Mouse (Mus musculus) midbrain, embryonic 15.5 days (tissue): ENCODE measurements around the gene Rbms3. TPM values are rescaled to one million over a fixed set of nuclear protein-coding genes. Genes with fewer than 3 reads are reported as not detected.

Experiments
- ATAC-seq: fragments of 200-750 bp; cut with Nextera tagmentation; replicated peaks from 2 replicates; pipeline ENCODE4 v1.8.0; 2017; ENCODE audit warnings: moderate TSS enrichment
- H3K27ac ChIP-seq: fragments of 300-500 bp; sonication (generic); 2 replicates; pipeline ENCODE4 v1.5.1; 2015; ENCODE audit warnings: mild to moderate bottlenecking, inconsistent platforms
- H3K27me3 ChIP-seq: fragments of 300-500 bp; sonication (generic); replicated peaks from 2 replicates; pipeline ENCODE4 v1.6.1; 2015; ENCODE audit warnings: inconsistent platforms
- H3K36me3 ChIP-seq: fragments of 300-500 bp; sonication (generic); replicated peaks from 2 replicates; pipeline ENCODE4 v1.6.1; 2015; ENCODE audit warnings: inconsistent platforms
- H3K4me1 ChIP-seq: fragments of 300-500 bp; sonication (generic); 2 replicates; pipeline ENCODE4 v1.6.1; 2015; ENCODE audit warnings: inconsistent platforms
- H3K4me2 ChIP-seq: fragments of 300-500 bp; sonication (generic); 2 replicates; pipeline ENCODE4 v1.6.1; 2015; ENCODE audit warnings: inconsistent platforms, mild to moderate bottlenecking, moderate library complexity
- H3K4me3 ChIP-seq: fragments of 300-500 bp; sonication (generic); 2 replicates; pipeline ENCODE4 v1.5.1; 2015; ENCODE audit warnings: mild to moderate bottlenecking, inconsistent platforms
- H3K9ac ChIP-seq: fragments of 300-500 bp; sonication (generic); 2 replicates; pipeline ENCODE4 v1.6.1; 2015; ENCODE audit warnings: mild to moderate bottlenecking, inconsistent platforms
- H3K9me3 ChIP-seq: fragments of 300-500 bp; sonication (generic); 2 replicates; pipeline ENCODE4 v1.6.1; 2016; ENCODE audit warnings: inconsistent platforms
- WGBS: fragments of 180-500 bp; shearing (Covaris S2); methylation state at CpG from one replicate; pipeline ENCODE4 v1.1.7; 2015; ENCODE audit warnings: mixed read lengths; 5-methylcytosine and 5-hydroxymethylcytosine counted together
- polyA plus RNA-seq: library from polyadenylated mRNA; unstranded; fragments of >200 nt; fragmentation: Nextera tagmentation; extraction: Ambion mirVana; gene quantifications from 2 replicates; pipeline ENCODE4 v1.2.1, GENCODE M21; 2015

Rbms3 gene
- polyA plus RNA-seq, 1 experiment from 2014 or later: 51.9 TPM

- Histone ChIP-seq H3K27ac (no peak overlapping the region), H3K4me3 (no peak overlapping the region), H3K9me3 (no peaks in the 10 kb centered on the region), H3K4me2 (no peak overlapping the region), H3K27me3 (no peaks in the 10 kb centered on the region), H3K36me3 (no peaks in the 10 kb centered on the region), H3K9ac (no peak overlapping the region), H3K4me1 (no peaks in the 10 kb centered on the region)
- 94% methylated on average over 5 of the region's 5 CpGs for WGBS
- no peak for ATAC-seq
These were observed 529.5 kb downstream of the Rbms3 start for GRCm38 (mm10) chr9:117100181-117100580.

GRCm38 (mm10) chr9:117093551-117093950 lies 536.2 kb downstream of the Rbms3 start:
- no peak for ATAC-seq
- Histone ChIP-seq H3K4me3 (no peak overlapping the region), H3K27ac (no peak overlapping the region), H3K4me2 (no peak overlapping the region), H3K9me3 (no peaks in the 10 kb centered on the region), H3K9ac (no peak overlapping the region), H3K36me3 (no peaks in the 10 kb centered on the region), H3K27me3 (no peaks in the 10 kb centered on the region), H3K4me1 (no peaks in the 10 kb centered on the region)
- WGBS: 89% methylated on average over 6 of the region's 6 CpGs

GRCm38 (mm10) chr9:117092177-117092555 lies 537.5 kb downstream of the Rbms3 start:
- 92% methylated on average over 8 of the region's 8 CpGs for WGBS
- Histone ChIP-seq H3K9me3 (no peaks in the 10 kb centered on the region), H3K9ac (no peak overlapping the region), H3K4me1 (no peaks in the 10 kb centered on the region), H3K36me3 (no peaks in the 10 kb centered on the region), H3K27me3 (no peaks in the 10 kb centered on the region), H3K4me2 (no peak overlapping the region), H3K27ac (no peak overlapping the region), H3K4me3 (no peak overlapping the region)
- no peak for ATAC-seq

- Histone ChIP-seq H3K27me3 (no peaks in the 10 kb centered on the region), H3K4me3 (no peak overlapping the region), H3K9ac (no peak overlapping the region), H3K27ac (no peak overlapping the region), H3K4me2 (no peak overlapping the region), H3K9me3 (no peaks in the 10 kb centered on the region), H3K4me1 (no peaks in the 10 kb centered on the region), H3K36me3 (no peaks in the 10 kb centered on the region)
- WGBS: 87% methylated on average over 9 of the region's 9 CpGs
- no peak for ATAC-seq
These were observed 538.2 kb downstream of the Rbms3 start for GRCm38 (mm10) chr9:117091253-117092176.

- ATAC-seq: no peak
These were observed 540.1 kb downstream of the Rbms3 start for GRCm38 (mm10) chr9:117089409-117090147.

GRCm38 (mm10) chr9:117088309-117088708 lies 541.4 kb downstream of the Rbms3 start:
- no peaks in the 10 kb centered on the region for H3K36me3 ChIP-seq
- no peak overlapping the region for H3K4me2 ChIP-seq
- no peak overlapping the region for H3K9ac ChIP-seq
- no peaks in the 10 kb centered on the region for H3K4me1 ChIP-seq
- no peaks in the 10 kb centered on the region for H3K27me3 ChIP-seq
- no peak overlapping the region for H3K27ac ChIP-seq
- WGBS: 86% methylated on average over 6 of the region's 6 CpGs
- H3K4me3 ChIP-seq: no peak overlapping the region
- no peak for ATAC-seq
- H3K9me3 ChIP-seq: no peaks in the 10 kb centered on the region

More at GRCm38 (mm10) chr9:117089409-117090147, 540.1 kb downstream of the Rbms3 start:
- H3K27ac ChIP-seq: no peak overlapping the region
- H3K4me2 ChIP-seq: no peak overlapping the region
- no peaks in the 10 kb centered on the region for H3K4me1 ChIP-seq
- no peak overlapping the region for H3K9ac ChIP-seq
- 84% methylated on average over 12 of the region's 12 CpGs for WGBS
- H3K27me3 ChIP-seq: no peaks in the 10 kb centered on the region
- no peak overlapping the region for H3K4me3 ChIP-seq
- H3K9me3 ChIP-seq: no peaks in the 10 kb centered on the region
- no peaks in the 10 kb centered on the region for H3K36me3 ChIP-seq

GRCm38 (mm10) chr9:117085706-117086105 lies 544.0 kb downstream of the Rbms3 start:
- no peak for ATAC-seq
- H3K4me1 ChIP-seq: no peaks in the 10 kb centered on the region
- H3K27ac ChIP-seq: no peak overlapping the region
- no peaks in the 10 kb centered on the region for H3K27me3 ChIP-seq
- H3K36me3 ChIP-seq: no peaks in the 10 kb centered on the region
- H3K9me3 ChIP-seq: no peaks in the 10 kb centered on the region
- H3K4me3 ChIP-seq: no peak overlapping the region
- H3K9ac ChIP-seq: no peak overlapping the region
- 93% methylated on average over 9 of the region's 9 CpGs for WGBS
- H3K4me2 ChIP-seq: no peak overlapping the region

- Histone ChIP-seq H3K4me1 (no peaks in the 10 kb centered on the region), H3K9me3 (no peaks in the 10 kb centered on the region), H3K4me2 (no peak overlapping the region), H3K27me3 (no peaks in the 10 kb centered on the region), H3K4me3 (no peak overlapping the region), H3K9ac (no peak overlapping the region), H3K27ac (no peak overlapping the region), H3K36me3 (no peaks in the 10 kb centered on the region)
- ATAC-seq: no peak
- 97% methylated on average over 2 of the region's 2 CpGs for WGBS
These were observed 545.2 kb downstream of the Rbms3 start for GRCm38 (mm10) chr9:117084471-117084870.

- Histone ChIP-seq H3K4me2 (no peak overlapping the region), H3K4me1 (no peaks in the 10 kb centered on the region), H3K9me3 (no peaks in the 10 kb centered on the region), H3K36me3 (no peaks in the 10 kb centered on the region), H3K4me3 (no peak overlapping the region), H3K9ac (no peak overlapping the region), H3K27ac (no peak overlapping the region), H3K27me3 (no peaks in the 10 kb centered on the region)
- no peak for ATAC-seq
- 87% methylated on average over 8 of the region's 8 CpGs for WGBS
These were observed 550.2 kb downstream of the Rbms3 start for GRCm38 (mm10) chr9:117079471-117079870.

GRCm38 (mm10) chr9:117077548-117077947 lies 552.2 kb downstream of the Rbms3 start:
- ATAC-seq: no peak
- no peak overlapping the region for H3K9ac ChIP-seq
- no peaks in the 10 kb centered on the region for H3K9me3 ChIP-seq
- 84% methylated on average over 7 of the region's 7 CpGs for WGBS
- H3K4me3 ChIP-seq: no peak overlapping the region
- H3K36me3 ChIP-seq: no peaks in the 10 kb centered on the region
- H3K27me3 ChIP-seq: no peaks in the 10 kb centered on the region
- no peak overlapping the region for H3K4me2 ChIP-seq
- no peaks in the 10 kb centered on the region for H3K4me1 ChIP-seq
- no peak overlapping the region for H3K27ac ChIP-seq

GRCm38 (mm10) chr9:117076785-117077184 lies 552.9 kb downstream of the Rbms3 start:
- no peak for ATAC-seq
- Histone ChIP-seq H3K4me2 (no peak overlapping the region), H3K27ac (no peak overlapping the region), H3K4me1 (no peaks in the 10 kb centered on the region), H3K27me3 (no peaks in the 10 kb centered on the region), H3K36me3 (no peaks in the 10 kb centered on the region), H3K4me3 (no peak overlapping the region), H3K9me3 (no peaks in the 10 kb centered on the region), H3K9ac (no peak overlapping the region)
- WGBS: 86% methylated on average over 8 of the region's 8 CpGs

GRCm38 (mm10) chr9:117072433-117073099 lies 557.1 kb downstream of the Rbms3 start:
- no peak overlapping the region for H3K9ac ChIP-seq
- H3K36me3 ChIP-seq: no peaks in the 10 kb centered on the region
- H3K27me3 ChIP-seq: no peaks in the 10 kb centered on the region
- no peak overlapping the region for H3K4me2 ChIP-seq
- WGBS: 48% methylated on average over 2 of the region's 2 CpGs
- no peaks in the 10 kb centered on the region for H3K4me1 ChIP-seq
- H3K27ac ChIP-seq: no peak overlapping the region
- H3K9me3 ChIP-seq: no peaks in the 10 kb centered on the region
- H3K4me3 ChIP-seq: no peak overlapping the region
- no peak for ATAC-seq
